12 mouse cellular contexts compared by ENCODE assay signal in genomic region chr4:114912705-114913593, GRCm38 (mm10). TPM values are rescaled to one million over a fixed set of nuclear protein-coding genes. Genes with fewer than 3 reads are reported as not detected.
A peak's percentile ranks its signal among the peaks of the same experiment; 100 is the strongest.
DNase-seq lines count a peak whose midpoint lies in the region; ATAC-seq and TF ChIP-seq lines count a peak whose summit lies in the region.
"Had no signal": no experiment of that assay in that cellular context is flagged by ENCODE, and none has a peak within 500 bp of the region (broad histone marks: within the 10 kb centered on the region; RNA-seq: fewer than 3 reads in every experiment).

No protein-coding gene starts in this region.

- no peak overlapping the region for H3K27ac ChIP-seq in kidney, embryonic 15.5 days
- H3K27ac ChIP-seq in kidney, adult 2 months (ENCODE audit: insufficient read depth, low read depth, low read length) = no peak overlapping the region
- no peak overlapping the region for H3K27ac ChIP-seq in ES-Bruce4 (ENCODE audit: insufficient read depth, low read length)
- no peak overlapping the region for H3K27ac ChIP-seq in limb, embryonic 11.5 days (replicated peaks; ENCODE audit: low read depth, low read length)
- H3K27ac ChIP-seq in liver, postnatal 0 days (ENCODE audit: low read depth) = no peak overlapping the region
- H3K27ac ChIP-seq: forebrain, embryonic 13.5 days; liver, embryonic 12.5 days had no signal

- no peak for DNase-seq in kidney, adult 2 months
- peak; percentile 50 for DNase-seq in embryo, embryonic 10.5 days (ENCODE audit: low spot score)
- peak; percentile 51 for DNase-seq in limb, embryonic 11.5 days (ENCODE audit: low spot score)
- no peak for DNase-seq in cerebellum, postnatal 36 days
- DNase-seq in liver, postnatal 0 days = no peak

- peaks cover 54% of the 10 kb centered on the region for H3K4me1 ChIP-seq in kidney, embryonic 15.5 days
- no peaks in the 10 kb centered on the region for H3K4me1 ChIP-seq in kidney, adult 2 months (ENCODE audit: control insufficient read depth, insufficient read depth, low read length)
- no peaks in the 10 kb centered on the region for H3K4me1 ChIP-seq in ES-Bruce4 (ENCODE audit: control insufficient read depth, insufficient read depth, low read length)
- peaks cover 10% of the 10 kb centered on the region for H3K4me1 ChIP-seq in limb, embryonic 11.5 days (ENCODE audit: control insufficient read depth, insufficient read depth, low read length)
- peaks cover 10% of the 10 kb centered on the region for H3K4me1 ChIP-seq in liver, postnatal 0 days (ENCODE audit: insufficient read depth)

- no peak for TF ChIP-seq CTCF in kidney, adult 2 months (conservative IDR thresholded peaks at IDR 0.05; ENCODE audit: insufficient read depth, insufficient read length, low read depth, low read length)
- no peak for TF ChIP-seq CTCF in ES-Bruce4 (IDR thresholded peaks at IDR 0.05; ENCODE audit: low read depth, low read length)
- no peak for TF ChIP-seq CTCF in liver, postnatal 0 days (IDR thresholded peaks at IDR 0.05; ENCODE audit: low read depth)

- no peak for TF ChIP-seq EP300 in ES-Bruce4 (IDR thresholded peaks at IDR 0.05; ENCODE audit: insufficient read depth, low read depth, low read length)
- TF ChIP-seq EP300 in liver, postnatal 0 days (IDR thresholded peaks at IDR 0.05; ENCODE audit: low read depth) = no peak

- H3K9ac ChIP-seq in kidney, embryonic 15.5 days = no peak overlapping the region; the same call in 1 of the 2 replicates
- H3K9ac ChIP-seq in ES-Bruce4 (ENCODE audit: low read depth, poor library complexity, severe bottlenecking) = 0 out of 2 replicates have a peak overlapping the region, but pooled peaks have one; percentile 35
- H3K9ac ChIP-seq in limb, embryonic 11.5 days (ENCODE audit: low read length) = no peak overlapping the region
- no peak overlapping the region for H3K9ac ChIP-seq in liver, postnatal 0 days (replicated peaks)
- H3K9ac ChIP-seq: forebrain, embryonic 13.5 days; liver, embryonic 12.5 days had no signal

- no peak for ATAC-seq in kidney, embryonic 15.5 days (replicated peaks; ENCODE audit: low FRiP score)
- no peak for ATAC-seq in limb, embryonic 11.5 days (ENCODE audit: insufficient number of reproducible peaks, low FRiP score, low TSS enrichment, low read depth)
- ATAC-seq in liver, postnatal 0 days = no peak
- ATAC-seq: activated CD4-positive, CD25-positive, alpha-beta regulatory T cell, adult 4 months; liver, embryonic 12.5 days; lung, postnatal 0 days had no signal

- H3K27me3 ChIP-seq in kidney, embryonic 15.5 days = peaks cover 80% of the 10 kb centered on the region
- H3K27me3 ChIP-seq in kidney, adult 2 months (replicated peaks; ENCODE audit: control insufficient read depth, insufficient read depth, low read length) = no peaks in the 10 kb centered on the region; the same call in 1 of the 2 replicates
- H3K27me3 ChIP-seq in ES-Bruce4 (ENCODE audit: control insufficient read depth, insufficient read depth, low read length, poor library complexity, severe bottlenecking) = peaks cover 22% of the 10 kb centered on the region
- peaks cover 95% of the 10 kb centered on the region for H3K27me3 ChIP-seq in limb, embryonic 11.5 days (ENCODE audit: control insufficient read depth, insufficient read depth, low read length)
- peaks cover 83% of the 10 kb centered on the region for H3K27me3 ChIP-seq in liver, postnatal 0 days (ENCODE audit: insufficient read depth, low read length)

- 15% methylated on average over 35 of the region's 35 CpGs for WGBS in kidney, embryonic 15.5 days
- 42% methylated on average over 35 of the region's 35 CpGs for WGBS in kidney, adult 2 months
- WGBS in limb, embryonic 11.5 days = 2% methylated on average over 35 of the region's 35 CpGs
- WGBS in liver, postnatal 0 days (ENCODE audit: insufficient replicate concordance) = 10% methylated on average over 35 of the region's 35 CpGs

- no peaks in the 10 kb centered on the region for H3K36me3 ChIP-seq in kidney, embryonic 15.5 days
- H3K36me3 ChIP-seq in kidney, adult 2 months (ENCODE audit: control insufficient read depth, insufficient read depth, low read length) = no peaks in the 10 kb centered on the region
- no peaks in the 10 kb centered on the region for H3K36me3 ChIP-seq in ES-Bruce4 (ENCODE audit: control insufficient read depth, insufficient read depth, low read length, poor library complexity, severe bottlenecking)
- H3K36me3 ChIP-seq in limb, embryonic 11.5 days (ENCODE audit: control insufficient read depth, insufficient read depth, low read length) = no peaks in the 10 kb centered on the region
- no peaks in the 10 kb centered on the region for H3K36me3 ChIP-seq in liver, postnatal 0 days (replicated peaks; ENCODE audit: insufficient read depth, low read length)
- H3K36me3 ChIP-seq: liver, embryonic 12.5 days had no signal

- H3K4me2 ChIP-seq in kidney, embryonic 15.5 days = peak overlapping the region; percentile 47
- H3K4me2 ChIP-seq in limb, embryonic 11.5 days (ENCODE audit: low read depth, severe bottlenecking) = no peak overlapping the region
- H3K4me2 ChIP-seq in liver, postnatal 0 days (ENCODE audit: low read depth, low read length) = no peak overlapping the region
- H3K4me2 ChIP-seq: forebrain, embryonic 13.5 days; liver, embryonic 12.5 days had no signal

- no peak for TF ChIP-seq POLR2A in kidney, adult 2 months (IDR thresholded peaks at IDR 0.05; ENCODE audit: low read depth, low read length)
- no peak for TF ChIP-seq POLR2A in ES-Bruce4 (IDR thresholded peaks at IDR 0.05; ENCODE audit: insufficient read depth, low read length)

- H3K4me3 ChIP-seq in kidney, embryonic 15.5 days (replicated peaks) = peak overlapping the region; percentile 25
- no peak overlapping the region for H3K4me3 ChIP-seq in kidney, adult 2 months (ENCODE audit: insufficient read depth, low read depth, low read length)
- H3K4me3 ChIP-seq in ES-Bruce4 (ENCODE audit: low read depth, low read length) = 0 out of 2 replicates have a peak overlapping the region, but pooled peaks have one; percentile 26
- H3K4me3 ChIP-seq in limb, embryonic 11.5 days (ENCODE audit: low read depth, low read length) = no peak overlapping the region
- no peak overlapping the region for H3K4me3 ChIP-seq in liver, postnatal 0 days (ENCODE audit: low read depth, low read length)
- H3K4me3 ChIP-seq: forebrain, embryonic 13.5 days; liver, embryonic 12.5 days had no signal

- H3K9me3 ChIP-seq in kidney, embryonic 15.5 days (replicated peaks) = no peaks in the 10 kb centered on the region
- no peaks in the 10 kb centered on the region for H3K9me3 ChIP-seq in ES-Bruce4 (replicated peaks; ENCODE audit: control insufficient read depth, insufficient read depth, low read length, poor library complexity, severe bottlenecking)
- H3K9me3 ChIP-seq in limb, embryonic 11.5 days (ENCODE audit: control insufficient read depth, low read length) = no peaks in the 10 kb centered on the region
- H3K9me3 ChIP-seq in liver, postnatal 0 days (ENCODE audit: low read length) = no peaks in the 10 kb centered on the region
- H3K9me3 ChIP-seq: forebrain, embryonic 13.5 days; liver, embryonic 12.5 days had no signal

RNA-seq across cellular contexts. Expression of gene Foxd2, which starts 4.3 kb away (rescaled TPM):
- polyA plus RNA-seq in kidney, embryonic 15.5 days (2015; fragmentation: Nextera tagmentation; extraction: Ambion mirVana) = 5.2 and 5.5 TPM in 2 replicates
- polyA plus RNA-seq in kidney, adult 2 months (2012; rRNA removed) = 1.5 and 1.7 TPM in 2 replicates
- not detected in 2 replicates for polyA plus RNA-seq in ES-Bruce4 (2011; ENCODE audit: insufficient read depth, insufficient read length, low read depth, missing spikeins)
- 0.20 and 0.67 TPM in 2 replicates for polyA plus RNA-seq in limb, embryonic 11.5 days (2014; fragmentation: Nextera tagmentation; extraction: Ambion mirVana)
- not detected in 2 replicates for polyA plus RNA-seq in liver, postnatal 0 days (2015; fragmentation: Nextera tagmentation; extraction: Ambion mirVana)

RNA-seq across cellular contexts. Expression of gene Foxe3, which starts 12.9 kb away (rescaled TPM):
- not detected in 2 replicates for polyA plus RNA-seq in kidney, embryonic 15.5 days (2015; fragmentation: Nextera tagmentation; extraction: Ambion mirVana)
- not detected in 2 replicates for polyA plus RNA-seq in kidney, adult 2 months (2012; rRNA removed)
- not detected in 2 replicates for polyA plus RNA-seq in ES-Bruce4 (2011; ENCODE audit: insufficient read depth, insufficient read length, low read depth, missing spikeins)
- not detected in 2 replicates for polyA plus RNA-seq in limb, embryonic 11.5 days (2014; fragmentation: Nextera tagmentation; extraction: Ambion mirVana)
- polyA plus RNA-seq in liver, postnatal 0 days (2015; fragmentation: Nextera tagmentation; extraction: Ambion mirVana) = not detected in 2 replicates
- polyA plus RNA-seq: activated CD4-positive, CD25-positive, alpha-beta regulatory T cell, adult 4 months; cortical plate, adult 2 months; forebrain, embryonic 13.5 days; liver, embryonic 12.5 days; lung, postnatal 0 days had no signal

Comparison
In these comparisons a context has a peak if more than half of its experiments do, and no peak if none do; other contexts are left out.
1. H3K4me3 ChIP-seq: peak in kidney, embryonic 15.5 days (single experiment) and ES-Bruce4 (single experiment); none in kidney, adult 2 months (single experiment), limb, embryonic 11.5 days (single experiment) and liver, postnatal 0 days (single experiment).
2. DNase-seq: peak in embryo, embryonic 10.5 days (single experiment) and limb, embryonic 11.5 days (single experiment); none in kidney, adult 2 months (single experiment), cerebellum, postnatal 36 days (0 of 2) and liver, postnatal 0 days (single experiment).